Mouse (Mus musculus) adipose tissue, adult 10 weeks (tissue): ENCODE data around the gene Farsb. TPM values are rescaled to one million over a fixed set of nuclear protein-coding genes. Genes with fewer than 3 reads are reported as not detected.

ENCODE experiments used
- polyA plus RNA-seq: library from polyadenylated mRNA; stranded (reverse); fragments of 350-450 nt; fragmentation: Illumina TruSeq; extraction: RNeasy Lipid Tissue Mini Kit (QIAGEN cat#74804); gene quantifications from one replicate; pipeline ENCODE4 v1.2.3, GENCODE M21; 2014; ENCODE audit warnings: low read depth, low replicate concordance

The Farsb gene
- 32.1 TPM for polyA plus RNA-seq

DNA sequence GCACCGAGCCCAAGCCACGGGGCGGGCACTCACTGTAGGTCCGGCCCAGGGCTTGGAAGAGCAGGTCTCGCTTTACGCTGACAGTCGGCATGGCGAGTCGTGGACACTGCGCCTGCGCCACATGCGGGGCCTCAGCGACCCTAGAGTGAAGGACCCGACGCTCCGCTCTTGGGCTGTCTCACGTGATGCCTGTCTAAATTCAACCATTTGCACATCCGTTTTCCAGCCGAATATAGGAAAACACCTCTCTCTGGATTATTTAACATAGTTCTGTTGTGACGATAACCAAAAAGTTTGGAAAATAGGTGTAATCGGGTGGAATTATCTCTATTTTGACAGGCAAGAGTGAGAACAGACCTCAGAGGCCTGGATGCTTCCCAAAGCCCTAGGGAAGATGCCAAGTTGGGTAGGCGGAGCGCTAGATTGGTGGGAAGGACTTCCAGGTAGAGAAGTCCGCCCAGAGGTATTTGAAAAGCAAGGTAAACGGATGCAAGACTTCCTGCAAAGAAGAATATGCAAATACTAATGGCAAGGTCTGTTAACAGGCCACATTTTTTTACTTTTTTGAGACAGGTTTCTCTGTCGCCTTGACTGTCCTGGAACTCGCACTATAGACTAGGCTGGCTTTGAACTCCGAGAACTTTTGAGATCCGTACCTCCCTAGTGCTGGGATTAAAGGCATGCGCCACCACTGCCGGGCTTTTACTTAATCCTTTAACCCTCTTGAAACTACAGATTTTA is at the start of gene Farsb:
Gene Farsb, minus strand, starts transcription at position 146 of the 741 bp plus-strand sequence.

DNA sequence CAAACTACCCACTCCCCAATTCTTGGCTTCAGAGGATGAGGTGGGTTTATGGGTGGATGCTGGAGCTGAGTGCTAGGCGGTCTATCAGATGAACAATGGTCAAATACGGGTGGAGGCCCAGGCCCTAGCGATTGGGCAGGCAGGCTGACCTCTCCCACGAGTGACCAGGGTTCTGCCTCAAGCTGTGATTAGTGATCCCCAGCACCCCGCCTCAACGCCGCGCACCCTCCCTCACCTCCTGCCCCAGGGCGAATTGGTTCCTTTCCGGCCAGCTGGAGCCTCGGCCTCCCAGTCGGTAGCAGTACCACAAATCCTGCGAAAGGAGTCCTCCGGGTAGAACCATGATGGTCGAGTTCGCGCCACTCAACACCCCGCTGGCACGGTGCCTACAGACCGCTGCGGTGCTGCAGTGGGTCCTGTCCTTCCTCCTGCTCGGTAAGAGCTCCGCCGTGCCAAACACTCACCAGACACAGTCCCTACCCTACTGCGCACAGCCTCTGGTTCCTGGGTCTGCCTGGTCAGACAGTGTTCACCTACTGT is 23.0 kb upstream of the Farsb start, which contains the start of gene BC035947:
Gene BC035947, minus strand, starts transcription at position 538 of the 540 bp plus-strand sequence.

DNA sequence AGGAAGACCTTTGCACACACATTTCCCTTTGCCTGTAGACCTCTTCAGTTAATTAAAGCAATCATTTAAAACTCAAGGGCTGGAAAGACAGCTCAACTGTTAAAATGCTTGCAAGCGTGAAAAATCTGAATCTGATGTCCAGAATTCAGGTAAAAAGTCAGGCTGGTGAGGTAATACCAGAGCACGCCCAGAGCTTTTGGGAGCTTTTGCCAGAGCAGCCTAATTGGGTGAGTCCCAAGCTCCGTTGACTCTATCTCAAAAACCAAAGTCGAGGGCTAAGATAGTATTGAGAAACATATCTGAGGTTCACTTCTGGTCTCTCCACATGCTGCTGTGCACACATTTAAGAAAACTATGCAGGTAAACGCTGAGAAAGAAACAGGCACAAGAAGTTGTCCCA is 22.2 kb upstream of the Farsb start, which contains the start of gene Mogat1:
Gene Mogat1, plus strand, starts transcription at position 130 of the 400 bp plus-strand sequence.

Other genes with a start within 250 kb of the Farsb start
- gene Sgpp2, start 178.6 kb downstream of the Farsb start, polyA plus RNA-seq: 0.79 TPM
- gene Mogat1, start 22.1 kb upstream of the Farsb start, polyA plus RNA-seq: 21.8 TPM
- gene BC035947, start 23.3 kb upstream of the Farsb start, polyA plus RNA-seq: 2.2 TPM
- gene Acsl3, start 168.9 kb upstream of the Farsb start, polyA plus RNA-seq: 22.6 TPM
- 2.5 TPM for gene Utp14b, start 169.1 kb upstream of the Farsb start, polyA plus RNA-seq